Mouse (Mus musculus) MEL (cell line): ENCODE measurements around the gene Cabp2. TPM values are rescaled to one million over a fixed set of nuclear protein-coding genes. Genes with fewer than 3 reads are reported as not detected.
A peak's percentile ranks its signal among the peaks of the same experiment; 100 is the strongest.

Experiments
- DNase-seq: peaks from one replicate; pipeline ENCODE4 v3.0.0; 2011; ENCODE audit warnings: low read depth, low spot score
- H3K27ac ChIP-seq: 2 replicates; pipeline ENCODE4 v1.5.1; 2012; ENCODE audit warnings: low read depth, mild to moderate bottlenecking, control low read depth, low read length, moderate library complexity; ENCODE audit not compliant: control insufficient read depth
- H3K27me3 ChIP-seq, 2 experiments: fragments of 150-350 bp in 1 of 2; sonication (generic) in 1 of 2; 2 replicates each; pipeline ENCODE4 v1.6.1; 2012; ENCODE audit warnings: low read length in 2 of 2, mild to moderate bottlenecking in 2 of 2, improper control_type of control experiment in 1 of 2, moderate library complexity in 1 of 2; ENCODE audit not compliant: insufficient read depth in 2 of 2, control insufficient read depth in 1 of 2
- H3K36me3 ChIP-seq, 2 experiments: 2 replicates each; pipeline ENCODE4 v1.6.1; 2012 to 2014; ENCODE audit warnings: low read length in 2 of 2, improper control_type of control experiment in 1 of 2, inconsistent platforms in 1 of 2, mild to moderate bottlenecking in 1 of 2; ENCODE audit not compliant: insufficient read depth in 2 of 2, control insufficient read depth in 1 of 2
- H3K4me1 ChIP-seq, 2 experiments: fragments of 150-350 bp in 1 of 2; sonication (generic) in 1 of 2; 2 replicates each; pipeline ENCODE4 v1.6.1; 2012; ENCODE audit warnings: low read length in 2 of 2, improper control_type of control experiment in 1 of 2, mild to moderate bottlenecking in 1 of 2; ENCODE audit not compliant: insufficient read depth in 2 of 2, control insufficient read depth in 1 of 2
- H3K4me3 ChIP-seq, 2 experiments: fragments of 150-350 bp in 1 of 2; sonication (generic) in 1 of 2; 2 replicates each; pipeline ENCODE4 v1.5.1; 2012; ENCODE audit warnings: low read depth in 2 of 2, low read length in 2 of 2, mild to moderate bottlenecking in 2 of 2, moderate library complexity in 2 of 2, control low read depth in 1 of 2, improper control_type of control experiment in 1 of 2; ENCODE audit not compliant: control insufficient read depth in 1 of 2, insufficient read depth in 1 of 2
- H3K79me2 ChIP-seq: 2 replicates; pipeline ENCODE4 v1.6.1; 2012; ENCODE audit warnings: mild to moderate bottlenecking, low read length, moderate library complexity; ENCODE audit not compliant: control insufficient read depth, poor library complexity, insufficient read depth
- H3K9ac ChIP-seq: 2 replicates; pipeline ENCODE4 v1.6.1; 2012; ENCODE audit warnings: low read depth, mild to moderate bottlenecking, control low read depth, low read length, moderate library complexity; ENCODE audit not compliant: control insufficient read depth, poor library complexity, severe bottlenecking
- H3K9me3 ChIP-seq: fragments of 150-350 bp; sonication (generic); replicated peaks from 2 replicates; pipeline ENCODE4 v1.6.1; 2012; ENCODE audit warnings: mild to moderate bottlenecking, low read length, improper control_type of control experiment, moderate library complexity; ENCODE audit not compliant: insufficient read depth
- CHD1 ChIP-seq: IDR thresholded peaks from 2 replicates; pipeline ENCODE4 v1.6.1; 2012; ENCODE audit warnings: low read depth, mild to moderate bottlenecking, inconsistent platforms, low read length, improper control_type of control experiment
- CTCF ChIP-seq, 3 experiments: IDR thresholded peaks in 2 of 3; conservative IDR thresholded peaks in 1 of 3; 2 replicates each; pipeline ENCODE4 v1.5.1; 2011 to 2012; ENCODE audit warnings: low read length in 3 of 3, low read depth in 2 of 3, mild to moderate bottlenecking in 2 of 3, improper control_type of control experiment in 1 of 3, inconsistent platforms in 1 of 3, mixed read lengths in 1 of 3, moderate library complexity in 1 of 3; ENCODE audit not compliant: control insufficient read depth in 1 of 3, insufficient read depth in 1 of 3, poor library complexity in 1 of 3, severe bottlenecking in 1 of 3
- EP300 ChIP-seq, 2 experiments: IDR thresholded peaks; 2 replicates each; pipeline ENCODE4 v1.6.1; 2011; ENCODE audit warnings: improper control_type of control experiment in 2 of 2, low read length in 2 of 2, low read depth in 1 of 2, mild to moderate bottlenecking in 1 of 2
- GATA1 ChIP-seq: IDR thresholded peaks from 2 replicates; pipeline ENCODE4 v1.6.1; 2011; ENCODE audit warnings: low read depth, low read length, improper control_type of control experiment
- HCFC1 ChIP-seq: IDR thresholded peaks from 2 replicates; pipeline ENCODE4 v1.6.1; 2012; ENCODE audit warnings: low read depth, mild to moderate bottlenecking, inconsistent platforms, low read length, improper control_type of control experiment, moderate library complexity
- JUND ChIP-seq: IDR thresholded peaks from 2 replicates; pipeline ENCODE4 v1.6.1; 2011; ENCODE audit warnings: low read depth, mild to moderate bottlenecking, improper control_type of control experiment, low read length
- MAFK ChIP-seq: IDR thresholded peaks from 2 replicates; pipeline ENCODE4 v1.6.1; 2011; ENCODE audit warnings: low read depth, mild to moderate bottlenecking, low read length, improper control_type of control experiment, borderline replicate concordance
- MAX ChIP-seq: IDR thresholded peaks from 2 replicates; pipeline ENCODE4 v1.6.1; 2011; ENCODE audit warnings: low read length, improper control_type of control experiment
- MEF2A ChIP-seq: IDR thresholded peaks from 2 replicates; pipeline ENCODE4 v1.6.1; 2014; ENCODE audit warnings: low read depth, mild to moderate bottlenecking, inconsistent platforms, low read length, improper control_type of control experiment; ENCODE audit not compliant: poor library complexity, insufficient replicate concordance, severe bottlenecking; ENCODE audit errors: extremely low read depth
- MYC ChIP-seq: IDR thresholded peaks from 2 replicates; pipeline ENCODE4 v1.6.1; 2011; ENCODE audit warnings: low read depth, mild to moderate bottlenecking, low read length, improper control_type of control experiment, moderate library complexity
- NRF1 ChIP-seq: IDR thresholded peaks from 2 replicates; pipeline ENCODE4 v1.6.1; 2014; ENCODE audit warnings: low read depth, mild to moderate bottlenecking, inconsistent platforms, low read length, improper control_type of control experiment, moderate library complexity; ENCODE audit not compliant: poor library complexity, insufficient read depth, severe bottlenecking
- RCOR1 ChIP-seq: IDR thresholded peaks from 2 replicates; pipeline ENCODE4 v1.6.1; 2012; ENCODE audit warnings: low read depth, mild to moderate bottlenecking, inconsistent platforms, low read length, improper control_type of control experiment
- TAL1 ChIP-seq: IDR thresholded peaks from 2 replicates; pipeline ENCODE4 v1.6.1; 2012; ENCODE audit warnings: mild to moderate bottlenecking, inconsistent platforms, low read length, moderate library complexity, mixed read lengths
- TCF12 ChIP-seq: IDR thresholded peaks from 2 replicates; pipeline ENCODE4 v1.6.1; 2014; ENCODE audit warnings: low read depth, mild to moderate bottlenecking, inconsistent platforms, low read length, improper control_type of control experiment, moderate library complexity
- ZKSCAN1 ChIP-seq: IDR thresholded peaks from 2 replicates; pipeline ENCODE4 v1.6.1; 2012; ENCODE audit warnings: low read depth, mild to moderate bottlenecking, inconsistent platforms, low read length, improper control_type of control experiment, moderate library complexity
- ZMIZ1 ChIP-seq: IDR thresholded peaks from 2 replicates; pipeline ENCODE4 v1.6.1; 2012; ENCODE audit warnings: low read depth, mild to moderate bottlenecking, inconsistent platforms, low read length, improper control_type of control experiment, moderate library complexity
- ZNF384 ChIP-seq: IDR thresholded peaks from 2 replicates; pipeline ENCODE4 v1.6.1; 2012; ENCODE audit warnings: low read depth, mild to moderate bottlenecking, inconsistent platforms, low read length, improper control_type of control experiment
- polyA plus RNA-seq, 2 experiments: library from polyadenylated mRNA; stranded (reverse) in 1 of 2; unstranded in 1 of 2; fragments of >175 nt in 1 of 2; fragments of >200 nt in 1 of 2; gene quantifications; 2 replicates each; pipeline versions ENCODE4 v1.2.1 to v1.2.4; 2012; ENCODE audit warnings: low replicate concordance in 2 of 2, low read depth in 1 of 2; ENCODE audit not compliant: insufficient read length in 2 of 2, insufficient read depth in 1 of 2, missing spikeins in 1 of 2
- total RNA-seq: library from RNA; depleted of rRNA; stranded (reverse); fragments of 300-350 nt; gene quantifications from 2 replicates; pipeline ENCODE4 v1.2.3, GENCODE M21; 2012

Gene Cabp2
- total and polyA plus RNA-seq, 3 experiments = 0.14 TPM; not detected in 2

- Histone ChIP-seq H3K9ac (no peak overlapping the region), H3K4me1 (no peaks in the 10 kb centered on the region), H3K27me3 (no peaks in the 10 kb centered on the region), H3K4me3 (no peak overlapping the region), H3K36me3 (peaks cover 0 to 3% of the 10 kb centered on the region in 2 experiments; a peak in 1 of 4 replicates), H3K79me2 (peaks cover 2% of the 10 kb centered on the region; the same call in 1 of the 2 replicates), H3K9me3 (no peaks in the 10 kb centered on the region), H3K27ac (no peak overlapping the region)
- DNase-seq = no peak
- TF ChIP-seq MEF2A (no peak), ZNF384 (no peak), ZMIZ1 (no peak), GATA1 (no peak), RCOR1 (no peak), MAFK (no peak), MAX (no peak), CHD1 (no peak), MYC (no peak), TAL1 (no peak), ZKSCAN1 (no peak), JUND (no peak), HCFC1 (no peak), EP300 (IDR thresholded peaks at IDR 0.05; ENCODE audit: low read depth in 1 of 2, low read length in 2 of 2) (no peak), CTCF (IDR thresholded peaks at IDR 0.05 in 2 of 3, conservative IDR thresholded peaks at IDR 0.05 in 1 of 3; ENCODE audit: control insufficient read depth in 1 of 3, insufficient read depth in 1 of 3, low read depth in 2 of 3, low read length in 3 of 3, poor library complexity in 1 of 3, severe bottlenecking in 1 of 3) (no peak), TCF12 (no peak)
Measured at GRCm38 (mm10) chr19:4131075-4131474, 49.7 kb downstream of the Cabp2 start.

GRCm38 (mm10) chr19:4131768-4132167, 50.4 kb downstream of the Cabp2 start:
- no peak overlapping the region for H3K9ac ChIP-seq
- no peaks in the 10 kb centered on the region; a peak in 1 of 4 replicates for H3K36me3 ChIP-seq
- H3K27me3 ChIP-seq = no peaks in the 10 kb centered on the region
- no peak overlapping the region for H3K4me3 ChIP-seq
- H3K4me1 ChIP-seq = no peaks in the 10 kb centered on the region
- TF ChIP-seq CTCF (IDR thresholded peaks at IDR 0.05 in 2 of 3, conservative IDR thresholded peaks at IDR 0.05 in 1 of 3; ENCODE audit: control insufficient read depth in 1 of 3, insufficient read depth in 1 of 3, low read depth in 2 of 3, low read length in 3 of 3, poor library complexity in 1 of 3, severe bottlenecking in 1 of 3) (peak in 2 of 3 experiments; percentile 29 to 34; a peak in 3 of 6 replicates), ZKSCAN1 (no peak), NRF1 (no peak)
- no peaks in the 10 kb centered on the region for H3K79me2 ChIP-seq
- no peaks in the 10 kb centered on the region for H3K9me3 ChIP-seq
- DNase-seq = no peak
- no peak overlapping the region for H3K27ac ChIP-seq
